Mouse (Mus musculus) olfactory bulb, adult 2 months (tissue): ENCODE measurements around the gene Taar8c. TPM values are rescaled to one million over a fixed set of nuclear protein-coding genes. Genes with fewer than 3 reads are reported as not detected.
A peak's percentile ranks its signal among the peaks of the same experiment; 100 is the strongest.
"Not testable (repeated sequence)": the region's sequence is repeated elsewhere in the genome, so short reads cannot be mapped to it uniquely, and the experiment has no call there.

Experiments used
- H3K27ac ChIP-seq: fragments of 200-500 bp; 2 replicates; pipeline ENCODE4 v1.5.1; 2012; ENCODE audit warnings: low read depth, low read length; ENCODE audit not compliant: insufficient read depth
- H3K4me1 ChIP-seq: fragments of 200-500 bp; 2 replicates; pipeline ENCODE4 v1.6.1; 2012; ENCODE audit warnings: low read length; ENCODE audit not compliant: control insufficient read depth, insufficient read depth
- H3K4me3 ChIP-seq: fragments of 200-500 bp; 2 replicates; pipeline ENCODE4 v1.5.1; 2012; ENCODE audit warnings: mild to moderate bottlenecking, low read depth, low read length, moderate library complexity; ENCODE audit not compliant: insufficient read depth
- CTCF ChIP-seq: fragments of 200-500 bp; IDR thresholded peaks from 2 replicates; pipeline ENCODE4 v1.5.1; 2012; ENCODE audit warnings: low read depth, mild to moderate bottlenecking, low read length, moderate library complexity; ENCODE audit not compliant: insufficient read depth
- POLR2A ChIP-seq: fragments of 200-500 bp; IDR thresholded peaks from 2 replicates; pipeline ENCODE4 v1.6.1; 2012; ENCODE audit warnings: mild to moderate bottlenecking, low read depth, low read length, moderate library complexity; ENCODE audit not compliant: insufficient read depth
- WGBS: fragments of 180-500 bp; shearing (Covaris S2); methylation state at CpG from one replicate; pipeline ENCODE4 v1.1.7; 2018; 5-methylcytosine and 5-hydroxymethylcytosine counted together
- polyA plus RNA-seq: library from polyadenylated mRNA; stranded (reverse); fragments of >200 nt; gene quantifications from 2 replicates; pipeline ENCODE4 v1.2.4, GENCODE M21; 2012; ENCODE audit warnings: low replicate concordance; ENCODE audit not compliant: missing spikeins, insufficient read depth, insufficient read length

Taar8c gene
- polyA plus RNA-seq: not detected in 2 replicates

DNA sequence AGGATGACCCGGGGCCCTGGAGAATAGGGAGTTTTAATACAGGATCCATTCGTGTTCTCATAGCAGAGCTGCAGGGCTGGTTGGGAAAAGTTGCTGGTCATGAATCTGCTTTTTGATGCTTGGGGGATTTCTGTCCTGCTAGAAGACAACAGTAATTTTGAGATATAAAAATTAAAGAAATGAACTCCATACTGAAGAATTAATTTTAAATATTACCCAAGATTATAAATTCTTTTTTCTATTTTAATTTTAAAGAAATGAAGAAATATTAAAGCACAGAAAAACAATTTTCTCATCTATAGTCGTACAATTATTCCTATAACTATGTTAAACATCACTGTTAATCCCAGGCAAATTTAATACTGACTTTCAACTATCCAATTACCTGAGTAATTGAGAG is at the start of gene Taar8c:
Gene Taar8c, minus strand, starts transcription at position 101 of the 400 bp plus-strand sequence.
- H3K4me3 ChIP-seq, H3K27ac ChIP-seq, H3K4me1 ChIP-seq: not testable (repeated sequence)
- WGBS: 84% methylated on average over 1 of the region's 3 CpGs

DNA sequence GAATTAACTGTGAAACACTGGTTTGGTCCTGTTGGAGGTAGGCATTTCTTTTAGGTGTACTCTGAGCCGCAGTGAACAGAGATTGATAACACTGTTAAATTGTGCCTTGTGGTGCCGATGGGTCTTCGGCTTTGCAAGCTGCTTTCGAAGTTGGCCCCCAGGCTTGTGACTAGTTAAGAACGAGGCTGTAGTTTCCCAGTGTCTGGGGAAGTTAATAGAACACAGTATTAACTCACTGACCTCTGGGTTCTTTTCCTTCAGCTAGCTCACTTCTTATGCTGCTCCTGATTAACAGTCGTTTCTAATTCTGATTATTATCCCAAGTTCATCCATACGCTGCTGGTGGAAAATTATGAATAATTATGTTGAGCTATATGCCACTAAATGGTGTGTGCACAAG is 48.4 kb upstream of the Taar8c start:
- Histone ChIP-seq H3K27ac (no peak overlapping the region), H3K4me1 (no peaks in the 10 kb centered on the region; the same call in 1 of the 2 replicates), H3K4me3 (peak overlapping the region; percentile 37)
- TF ChIP-seq POLR2A (no peak), CTCF (no peak)
- WGBS: 28% methylated on average over 7 of the region's 7 CpGs

DNA sequence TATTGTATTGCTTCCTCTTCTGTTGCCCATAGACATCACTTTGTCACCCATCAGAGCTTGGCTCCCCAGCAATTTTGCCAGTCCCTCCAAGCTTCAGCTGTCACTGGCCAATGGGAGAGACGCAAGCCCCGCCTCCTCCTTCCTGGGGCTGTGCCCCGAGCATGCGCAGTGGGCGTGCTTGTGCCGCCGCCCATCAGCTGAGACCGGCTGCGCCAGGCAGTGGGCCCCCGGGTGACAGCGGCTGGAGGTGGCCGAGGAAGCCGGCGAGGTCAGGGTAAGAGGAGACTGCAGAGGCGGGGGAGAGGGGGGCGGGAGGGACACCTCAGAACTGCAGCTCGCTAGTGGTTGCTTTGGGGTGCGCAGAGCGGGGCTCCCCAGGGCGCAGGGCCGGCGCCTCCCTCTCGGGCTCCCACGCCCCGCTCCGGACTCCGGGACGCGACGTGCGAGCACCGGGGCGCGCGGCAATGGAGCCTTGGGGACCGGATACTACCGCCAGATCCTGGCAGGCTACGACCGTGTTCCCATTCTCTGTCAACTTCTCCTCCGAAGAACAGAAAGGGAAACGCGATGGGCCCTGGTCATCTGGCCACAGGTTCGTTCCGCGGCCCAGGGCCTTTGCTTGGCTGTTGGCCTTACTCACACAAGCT is 47.5 kb upstream of the Taar8c start, which contains the start of gene Stx7:
Gene Stx7, plus strand, starts transcription at position 168 of the 647 bp plus-strand sequence.
- under 1% methylated on average over 44 of the region's 45 CpGs for whole genome bisulfite sequencing
- TF ChIP-seq CTCF: no peak
- TF ChIP-seq POLR2A: peak; percentile 62
- H3K27ac ChIP-seq: peak within 1 kb of the TSS; percentile 24; the same call in 1 of the 2 replicates
- H3K4me1 ChIP-seq: no peaks in the 10 kb centered on the region; the same call in 1 of the 2 replicates
- H3K4me3 ChIP-seq: peak within 1 kb of the TSS; percentile 95

DNA sequence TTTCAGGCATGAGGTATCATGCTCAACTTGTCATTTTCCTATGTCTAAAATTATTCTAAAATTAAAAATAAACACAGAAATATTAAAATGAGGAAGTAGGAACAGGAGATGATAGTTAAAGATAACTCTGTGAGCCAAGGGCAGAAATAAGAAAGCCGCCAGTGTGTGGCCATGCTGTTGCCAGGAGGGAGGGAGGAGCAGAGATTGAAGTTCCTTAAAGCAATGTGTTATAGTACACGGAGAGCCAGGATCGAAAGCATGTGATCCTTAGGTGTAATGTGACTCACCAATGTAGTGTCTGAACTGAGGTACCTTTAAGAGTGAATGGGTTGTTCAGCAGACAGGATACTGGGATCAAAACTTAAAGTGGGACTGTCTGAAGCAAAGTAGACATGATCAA is 41.0 kb upstream of the Taar8c start:
- 89% methylated on average over 3 of the region's 3 CpGs for WGBS
- no peak for TF ChIP-seq POLR2A
- TF ChIP-seq CTCF: no peak
- no peak overlapping the region for H3K27ac ChIP-seq
- no peaks in the 10 kb centered on the region for H3K4me1 ChIP-seq
- H3K4me3 ChIP-seq: no peak overlapping the region

DNA sequence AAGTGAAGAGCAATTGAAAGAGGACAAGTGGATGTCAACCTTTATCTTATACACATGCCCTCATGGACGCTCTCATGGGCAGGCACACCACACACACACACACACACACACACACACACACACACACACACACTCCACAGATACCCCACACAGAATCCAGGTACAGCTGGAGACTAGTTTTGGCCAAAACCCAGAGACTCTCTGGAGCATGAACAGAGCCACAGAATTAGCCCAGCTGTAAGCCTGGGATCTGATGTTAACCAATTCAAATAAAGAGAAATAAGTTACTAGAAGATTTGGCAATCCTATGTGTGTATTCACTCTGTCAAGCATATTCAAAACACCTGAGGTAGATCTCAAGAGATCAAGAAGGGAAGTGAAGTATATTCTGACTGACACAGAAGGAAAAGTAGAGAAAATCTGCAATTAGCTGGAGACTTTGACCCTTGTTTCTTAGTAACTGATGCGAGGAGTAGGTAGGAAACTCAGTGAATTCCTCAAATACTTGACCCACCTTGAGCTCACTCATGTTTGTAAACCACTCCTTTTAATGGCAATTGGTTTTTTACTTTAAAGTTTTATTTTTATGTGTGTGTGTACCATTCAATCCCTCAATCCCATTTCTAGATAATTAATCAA is 37.0 kb upstream of the Taar8c start:
- H3K4me1 ChIP-seq: no peaks in the 10 kb centered on the region
- TF ChIP-seq POLR2A (no peak), CTCF (no peak)
- H3K27ac ChIP-seq: no peak overlapping the region
- no peak overlapping the region for H3K4me3 ChIP-seq
- WGBS: 92% methylated on average over 2 of the region's 2 CpGs

DNA sequence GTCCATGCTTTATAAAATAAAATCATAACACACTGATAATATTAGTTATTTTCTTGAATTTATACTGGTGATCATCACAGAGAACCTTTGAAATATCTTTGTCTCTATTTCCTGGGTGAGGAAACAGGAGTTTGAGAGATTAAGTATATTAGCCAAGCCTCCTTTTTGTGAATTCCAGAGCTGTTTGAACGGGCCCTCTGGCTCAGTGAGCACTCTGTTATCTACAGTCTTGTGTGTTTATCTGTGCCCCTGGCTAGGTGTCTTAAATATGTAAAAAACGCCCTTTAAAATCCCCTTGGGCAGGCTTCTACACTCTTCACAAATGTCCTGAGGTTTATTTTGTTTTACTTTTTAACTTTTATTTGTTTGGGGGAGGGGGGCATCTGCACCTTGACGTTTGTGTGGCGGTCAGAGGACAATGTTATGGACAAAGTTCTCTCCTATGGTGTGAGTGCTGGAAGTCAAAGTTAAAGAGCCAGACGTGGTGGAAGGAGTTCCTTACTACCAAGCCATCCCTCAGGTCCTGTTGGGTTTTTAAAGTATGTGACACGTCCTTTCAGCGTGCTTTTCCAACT is 32.4 kb upstream of the Taar8c start:
- TF ChIP-seq CTCF: no peak
- TF ChIP-seq POLR2A: no peak
- H3K4me3 ChIP-seq: no peak overlapping the region
- H3K27ac ChIP-seq: no peak overlapping the region
- 76% methylated on average over 7 of the region's 7 CpGs for WGBS
- no peaks in the 10 kb centered on the region for H3K4me1 ChIP-seq

DNA sequence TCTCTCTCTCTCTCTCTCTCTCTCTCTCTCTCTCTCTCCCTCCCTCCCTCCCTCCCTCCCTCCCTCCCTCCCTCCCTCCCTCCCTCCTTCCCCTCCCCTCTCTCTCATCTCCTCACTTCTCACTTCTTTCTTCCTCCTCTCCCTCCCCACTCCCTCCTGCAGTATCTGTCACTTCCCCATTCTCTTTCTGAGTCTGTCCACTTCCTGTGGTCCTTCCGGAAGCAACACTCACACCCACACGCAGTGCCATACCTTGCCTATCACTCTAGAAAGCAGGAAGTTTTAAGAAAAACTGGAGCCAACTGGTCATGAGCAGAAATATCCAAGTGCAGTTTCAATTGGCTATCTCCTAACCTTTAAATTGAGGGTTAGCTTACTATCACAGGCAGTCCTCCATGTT is 31.4 kb upstream of the Taar8c start:
- WGBS: 70% methylated on average over 2 of the region's 2 CpGs
- Histone ChIP-seq H3K27ac (no peak overlapping the region), H3K4me3 (no peak overlapping the region), H3K4me1 (no peaks in the 10 kb centered on the region)
- TF ChIP-seq POLR2A (no peak), CTCF (no peak)

DNA sequence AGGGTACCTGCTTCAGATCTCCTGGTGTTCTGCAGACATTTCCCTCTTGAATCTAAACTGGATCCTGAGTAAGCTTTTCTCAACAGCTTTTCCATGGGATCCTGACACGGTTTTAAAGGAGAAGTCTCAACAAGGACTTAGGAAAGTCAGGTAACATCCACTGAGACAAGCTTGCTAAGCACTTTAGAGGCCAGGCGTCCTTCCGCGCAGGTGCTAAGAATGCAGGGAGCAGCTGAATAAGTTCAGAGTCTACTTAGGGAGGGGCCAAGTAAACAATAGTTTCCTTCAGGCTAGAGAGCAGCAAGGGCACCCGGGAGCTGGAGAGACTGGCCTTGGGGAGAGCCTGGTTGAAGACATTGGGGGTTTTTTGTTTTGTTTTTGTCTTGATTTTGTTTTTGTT is 30.6 kb upstream of the Taar8c start:
- Histone ChIP-seq H3K4me1 (no peaks in the 10 kb centered on the region), H3K27ac (no peak overlapping the region), H3K4me3 (no peak overlapping the region)
- TF ChIP-seq POLR2A (no peak), CTCF (no peak)
- 19% methylated on average over 5 of the region's 5 CpGs for WGBS

DNA sequence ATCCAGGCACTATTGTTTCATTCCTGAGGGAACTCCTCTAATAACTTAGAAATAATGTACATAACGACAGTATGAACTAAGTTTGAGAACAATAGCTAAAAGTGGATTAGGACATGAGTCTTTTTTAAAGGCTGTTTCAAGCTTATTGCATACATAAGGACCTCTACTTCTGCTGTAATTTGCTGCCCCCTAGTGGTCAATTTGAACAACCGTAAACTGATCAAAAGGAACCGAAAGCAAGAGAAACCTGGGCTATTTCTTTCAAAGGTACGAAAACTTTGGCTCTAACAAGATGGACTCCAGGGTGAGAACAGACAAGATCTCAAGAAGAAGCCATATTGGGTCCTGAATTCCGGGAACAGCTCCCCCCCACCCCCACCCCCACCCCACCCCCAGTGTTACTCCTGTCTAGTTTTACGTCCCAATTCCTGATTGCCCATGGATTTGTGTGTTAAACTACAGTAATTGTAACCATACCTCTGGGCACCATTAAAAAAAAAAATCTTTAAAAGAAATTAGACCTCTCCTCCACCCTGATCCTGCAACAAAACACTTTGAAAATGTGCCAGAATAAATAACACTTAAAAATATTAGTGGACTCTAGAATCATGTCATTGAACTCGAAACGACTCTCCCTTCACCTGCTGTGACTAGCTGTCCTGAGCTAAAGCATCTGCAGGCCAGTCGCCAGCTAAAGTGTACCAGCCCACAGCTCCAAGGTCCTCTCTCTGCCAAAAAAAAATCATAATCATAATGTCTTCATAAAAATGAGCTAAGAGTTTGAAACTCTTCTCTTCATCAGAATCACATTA is 29.9 kb upstream of the Taar8c start:
- WGBS: 17% methylated on average over 9 of the region's 9 CpGs
- H3K4me1 ChIP-seq: no peaks in the 10 kb centered on the region
- H3K4me3 ChIP-seq: no peak overlapping the region
- H3K27ac ChIP-seq: no peak overlapping the region
- TF ChIP-seq CTCF (no peak), POLR2A (no peak)
